Mouse (Mus musculus) embryo, embryonic 11 days (tissue): ENCODE data around the gene Adam19.
"Not testable (repeated sequence)": the region's sequence is repeated elsewhere in the genome, so short reads cannot be mapped to it uniquely, and the experiment has no call there.

Experiments
- DNase-seq: peaks from one replicate; pipeline ENCODE4 v3.0.0-alpha.2; 2015

Adam19 gene

DNA sequence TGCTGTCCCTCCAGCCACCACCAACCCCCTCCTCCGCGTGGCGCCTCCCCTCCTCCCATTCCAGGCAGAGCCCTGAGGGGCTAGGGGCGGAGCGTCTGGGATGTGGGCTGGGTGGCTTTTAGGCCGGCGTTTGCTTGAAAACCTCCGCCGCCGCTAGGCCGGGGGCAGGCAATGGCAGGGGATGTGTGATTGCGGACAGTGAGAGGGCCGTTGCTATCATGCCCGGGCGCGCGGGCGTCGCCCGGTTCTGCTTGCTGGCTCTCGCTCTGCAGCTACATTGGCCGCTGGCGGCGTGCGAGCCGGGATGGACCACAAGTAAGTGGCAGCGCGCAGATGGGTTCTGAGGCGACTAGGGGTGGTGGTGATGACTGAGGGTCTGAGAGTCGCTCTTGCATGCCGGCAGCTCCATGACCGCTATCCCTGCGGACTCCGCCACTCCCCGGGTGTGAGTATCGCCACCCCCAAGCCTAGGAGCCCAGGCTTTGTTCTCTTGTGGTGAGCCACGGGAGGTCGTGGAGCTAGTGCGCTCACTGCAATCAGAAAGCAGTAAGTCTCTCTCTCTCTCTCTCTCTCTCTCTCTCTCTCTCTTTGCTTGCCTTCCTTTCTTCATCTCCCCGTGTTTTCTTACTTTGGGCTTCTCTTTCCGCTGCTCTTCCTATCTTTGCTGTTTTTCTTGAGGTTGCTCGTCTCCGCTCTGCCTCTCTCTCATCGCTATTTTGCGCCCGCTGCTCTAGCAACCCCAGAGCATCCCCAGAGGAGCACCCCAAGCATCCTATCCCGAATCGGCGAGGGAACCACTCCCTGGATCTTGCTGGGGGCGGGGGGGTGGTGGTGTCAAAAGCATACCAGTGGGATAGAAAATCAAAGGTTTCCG lies at the start of gene Adam19:
Gene Adam19, plus strand, starts transcription at position 97 of the 874 bp plus-strand sequence.
- peak; percentile 92 for DNase-seq

DNA sequence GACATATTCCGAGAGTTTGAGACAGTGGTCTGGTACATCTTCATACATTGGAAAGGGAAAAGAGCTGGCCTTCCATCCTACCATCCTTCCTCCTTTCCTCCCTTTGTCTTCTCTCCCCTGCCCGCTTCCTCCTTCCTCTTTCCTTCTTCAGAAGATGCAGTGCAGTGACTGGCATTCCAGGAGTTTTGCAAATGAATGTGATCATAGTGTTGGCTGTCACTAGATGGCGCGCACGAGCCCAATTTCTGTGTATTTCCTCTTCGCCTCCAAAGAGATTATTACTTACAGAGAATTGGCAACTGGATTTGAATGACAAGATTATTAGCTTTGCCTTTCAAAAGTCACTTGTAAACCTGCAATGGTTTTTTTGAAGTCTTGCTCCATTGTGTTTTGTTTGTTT lies 39.7 kb upstream of the Adam19 start:
- peak; percentile 86 for DNase-seq

- no peak for DNase-seq
Measured at GRCm38 (mm10) chr11:46020246-46020645, 35.5 kb upstream of the Adam19 start.

DNA sequence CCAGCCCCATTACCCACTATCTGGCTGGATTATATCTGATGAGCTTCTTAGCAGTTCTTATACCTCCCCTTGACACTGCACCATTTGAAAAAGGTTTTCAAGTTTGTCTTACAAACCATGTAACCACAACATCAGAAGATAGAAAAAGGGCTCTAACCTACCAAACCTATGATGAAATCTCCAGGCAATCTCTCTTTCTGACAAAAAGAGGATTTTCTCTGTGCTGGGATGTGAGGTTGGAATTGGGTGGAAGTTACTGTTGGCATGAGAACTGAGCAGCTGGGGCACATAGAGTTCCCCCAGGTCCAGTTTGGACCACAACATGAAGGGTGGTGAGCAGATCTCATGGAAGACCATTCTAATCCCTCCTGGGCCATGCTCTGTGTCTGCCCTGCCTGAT lies 33.9 kb upstream of the Adam19 start:
- no peak for DNase-seq

DNA sequence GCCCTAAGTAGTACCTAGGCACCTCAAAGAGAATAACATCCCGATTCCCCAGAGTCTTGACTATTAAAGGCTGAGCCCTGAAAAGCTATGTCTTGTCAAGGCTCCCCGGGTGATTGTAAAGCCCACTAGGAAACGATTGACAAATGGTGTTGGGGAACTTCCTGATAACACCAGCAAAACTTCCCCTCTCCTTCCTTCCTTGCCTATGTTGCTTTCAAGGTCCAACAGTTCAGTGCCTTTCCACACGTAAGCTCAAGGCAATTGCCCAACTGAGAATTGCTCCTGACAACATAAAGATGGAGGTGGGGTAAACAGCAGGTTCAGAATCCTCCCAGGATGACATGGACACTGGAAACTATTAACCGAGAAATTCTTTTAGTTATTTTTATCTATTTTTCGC lies 32.8 kb upstream of the Adam19 start:
- DNase-seq, result no peak

DNA sequence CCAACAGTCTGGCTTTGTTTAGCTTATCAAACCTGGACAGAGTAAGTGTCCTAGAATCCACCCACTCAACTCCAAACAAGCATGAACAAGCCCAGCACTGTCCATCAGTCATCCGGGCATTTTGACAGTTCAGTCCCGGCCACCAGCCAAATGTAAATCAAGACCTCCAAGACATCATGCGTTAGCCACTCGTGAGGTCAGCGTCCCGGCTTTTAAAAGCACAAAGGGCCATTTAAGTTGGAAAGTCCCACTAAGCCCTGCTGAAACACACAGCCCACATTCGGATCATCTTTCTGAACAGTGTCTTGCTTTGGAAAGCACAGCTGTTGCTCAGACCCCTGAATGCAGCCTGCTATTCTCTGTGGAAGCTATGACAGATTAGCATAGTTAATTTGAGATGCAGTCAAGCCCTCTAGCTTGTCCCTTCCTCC lies 29.8 kb upstream of the Adam19 start:
- DNase-seq, result peak; percentile 43

GRCm38 (mm10) chr11:46027952-46028814 lies 27.6 kb upstream of the Adam19 start:
- DNase-seq, result no peak

DNA sequence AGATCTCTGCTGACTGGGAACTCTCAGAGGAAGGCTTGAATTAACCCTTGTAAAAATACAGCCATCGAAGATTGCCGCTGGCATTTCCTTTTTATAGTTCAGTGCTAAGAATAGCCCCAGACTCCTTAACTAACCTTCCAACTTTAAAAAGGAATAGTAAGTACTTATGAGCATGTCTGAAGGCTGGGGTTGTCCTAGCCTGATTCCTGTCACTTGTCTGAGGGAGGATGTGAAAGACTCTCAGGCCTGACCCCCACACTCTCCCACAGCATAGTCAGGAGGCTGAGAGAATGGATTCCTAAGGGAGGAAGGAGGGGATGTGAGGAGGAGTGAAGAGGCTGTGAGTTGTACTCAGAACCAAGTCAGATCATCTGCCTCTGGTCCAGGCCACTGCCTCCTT lies 26.3 kb upstream of the Adam19 start:
- no peak for DNase-seq

- DNase-seq, result no peak
Measured at GRCm38 (mm10) chr11:46030026-46030425, 25.8 kb upstream of the Adam19 start.

DNA sequence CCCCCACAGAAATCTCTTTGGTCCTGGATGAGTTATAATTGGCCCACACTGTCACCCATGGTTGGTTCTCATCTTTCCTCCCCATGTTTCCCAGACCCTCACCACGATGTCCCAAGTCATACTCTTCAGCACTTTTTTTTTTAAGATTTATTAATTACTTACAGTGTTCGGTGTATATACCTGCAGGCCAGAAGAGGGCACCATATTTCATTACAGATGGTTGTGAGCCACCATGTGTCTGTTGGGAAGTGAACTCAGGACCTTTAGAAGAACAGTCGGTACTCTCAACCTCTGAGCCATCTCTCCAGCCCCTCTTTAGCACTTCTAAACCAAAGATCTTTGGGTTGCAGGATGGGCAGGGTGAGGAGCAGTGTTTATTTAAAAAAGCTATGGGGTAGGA lies 24.3 kb upstream of the Adam19 start:
- no peak for DNase-seq

DNA sequence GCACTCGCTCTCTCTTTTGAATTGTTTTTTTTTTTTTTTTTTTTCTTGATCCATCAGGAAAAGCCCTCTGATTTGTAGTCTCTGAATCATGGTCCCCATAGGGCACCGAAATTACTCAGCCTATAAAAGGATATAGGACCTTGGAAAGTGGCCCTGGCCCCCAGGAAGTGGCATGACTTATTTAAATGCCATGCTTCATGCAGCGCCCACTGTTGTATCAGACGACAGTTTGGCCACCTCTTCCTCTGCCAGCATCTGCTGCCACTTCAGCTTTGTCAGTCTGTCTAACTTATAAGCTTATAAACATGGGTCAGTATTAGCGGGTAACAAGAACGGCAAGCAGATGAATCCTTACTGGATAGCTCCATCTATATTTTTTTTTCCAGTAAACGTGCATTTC lies 22.8 kb upstream of the Adam19 start:
- DNase-seq, result no peak

DNA sequence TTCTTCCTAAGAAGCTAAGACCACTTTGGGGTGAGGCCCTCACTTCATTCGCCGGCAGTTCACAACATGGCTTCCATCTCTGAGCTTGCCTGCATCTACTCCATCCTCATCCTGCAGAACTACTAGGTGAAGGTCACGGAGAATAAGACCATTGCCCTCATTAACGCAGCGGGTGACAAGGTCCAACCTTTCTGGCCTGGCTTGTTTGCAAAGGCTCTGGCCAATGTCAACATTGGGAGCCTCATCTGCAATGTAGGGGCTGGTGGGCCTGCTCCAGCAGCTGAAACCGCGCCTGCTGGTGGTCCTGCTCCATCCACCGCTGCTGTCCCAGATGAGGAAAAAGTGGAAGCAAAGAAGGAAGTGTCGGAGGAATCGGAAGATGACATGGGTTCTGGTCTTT lies 19.4 kb upstream of the Adam19 start:
- no peak for DNase-seq

DNA sequence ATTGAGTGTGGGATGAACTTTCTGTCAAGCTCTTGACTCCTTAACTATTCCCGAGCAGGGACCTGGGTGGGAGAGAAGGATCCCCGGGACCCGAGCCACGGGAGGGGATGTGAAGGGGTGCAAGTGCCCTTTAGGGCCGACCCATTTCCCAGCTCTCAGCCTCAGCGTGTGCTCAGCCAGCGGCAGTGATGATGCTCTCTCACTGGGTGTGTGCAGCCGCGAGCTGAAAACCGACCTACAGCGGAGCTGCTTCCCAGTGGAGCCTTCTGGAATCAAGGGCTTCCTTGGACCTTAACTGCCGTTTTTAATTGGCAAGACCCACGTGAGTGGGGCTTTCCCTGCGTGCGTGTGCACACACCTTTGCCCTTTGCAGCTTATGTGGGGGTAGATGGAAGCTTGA lies 16.9 kb upstream of the Adam19 start:
- no peak for DNase-seq

DNA sequence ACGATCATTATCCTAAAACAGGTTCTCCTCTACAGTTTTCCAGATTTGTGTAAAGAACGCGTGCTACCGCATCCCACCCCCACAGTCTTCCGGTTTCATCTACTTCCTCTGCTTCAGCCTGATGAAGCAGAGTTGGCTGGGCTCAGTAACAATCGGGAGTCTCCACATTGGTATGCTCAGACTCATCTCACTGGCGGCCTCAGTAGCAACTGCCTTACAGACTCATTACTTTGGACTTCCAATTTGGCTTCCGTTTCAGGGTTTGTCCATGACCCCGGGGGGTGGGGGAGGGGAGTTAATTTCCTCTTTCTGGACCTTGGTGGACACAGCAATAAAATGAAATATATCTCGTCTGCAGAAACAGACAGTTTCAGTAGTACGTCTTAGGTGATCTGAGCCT lies 16.5 kb upstream of the Adam19 start:
- peak; percentile 32 for DNase-seq

DNA sequence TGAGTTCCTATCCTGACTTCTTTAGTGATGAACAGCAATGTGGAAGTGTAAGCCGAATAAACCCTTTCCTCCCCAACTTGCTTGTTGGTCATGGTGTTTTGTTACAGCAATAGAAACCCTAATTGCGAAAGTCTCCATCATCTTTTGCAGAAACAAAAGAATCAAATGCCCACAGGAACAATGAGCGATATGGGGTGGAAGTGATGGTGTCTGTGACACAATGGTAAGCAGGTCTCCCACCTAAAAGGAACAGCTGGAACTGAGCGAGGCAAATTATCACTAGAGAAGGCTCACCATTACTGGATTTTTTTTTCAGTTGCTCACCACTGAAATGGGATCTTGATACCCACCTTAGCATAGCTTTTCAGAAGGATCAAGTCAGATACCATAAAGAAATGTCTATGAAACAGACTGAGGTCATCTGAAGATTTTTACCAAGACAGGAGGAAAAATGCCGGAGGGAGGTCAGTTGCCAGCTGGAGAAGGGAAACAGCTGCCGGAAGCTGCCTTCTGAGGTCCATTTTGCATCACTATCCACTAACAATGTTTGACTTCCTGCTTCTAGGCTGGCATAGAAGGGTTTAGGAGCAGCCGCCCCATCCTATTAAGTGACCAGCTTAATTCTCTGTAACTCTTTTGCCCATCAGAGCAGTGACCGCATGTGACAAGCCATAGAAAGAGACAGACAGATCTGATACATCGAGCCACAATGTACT lies 14.8 kb upstream of the Adam19 start:
- DNase-seq, result no peak

DNA sequence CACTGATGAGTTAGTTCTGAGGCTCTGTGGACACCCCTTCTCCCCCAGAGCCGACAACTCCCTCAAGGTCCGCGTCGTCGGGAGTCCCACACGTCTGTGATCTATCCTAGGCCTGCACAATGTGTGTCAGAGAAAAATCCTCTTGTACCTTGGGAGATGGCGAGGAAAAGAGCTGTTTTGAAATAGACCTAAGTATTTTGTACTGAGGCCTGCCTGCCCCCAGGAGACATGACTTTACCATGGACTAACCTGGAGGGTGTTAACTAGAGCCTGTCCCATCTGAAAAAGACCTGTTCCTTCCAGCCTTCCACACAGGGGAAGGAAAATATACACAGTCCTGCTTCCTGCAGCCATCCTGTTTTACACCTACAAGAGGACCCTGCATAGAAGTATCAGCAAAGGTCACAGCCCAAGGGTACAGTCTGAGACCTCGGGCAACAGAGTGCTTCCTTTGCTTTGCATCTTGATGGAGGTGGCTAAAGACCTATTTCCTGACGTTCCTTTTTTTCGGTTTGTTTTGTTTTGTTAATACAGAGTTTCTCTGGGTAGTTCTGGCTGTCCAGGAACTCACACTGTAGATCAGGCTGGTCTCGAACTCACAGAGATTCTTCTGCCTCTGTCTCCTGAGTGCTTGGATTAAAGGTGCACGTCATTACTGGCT lies 14.1 kb upstream of the Adam19 start:
- no peak for DNase-seq

DNA sequence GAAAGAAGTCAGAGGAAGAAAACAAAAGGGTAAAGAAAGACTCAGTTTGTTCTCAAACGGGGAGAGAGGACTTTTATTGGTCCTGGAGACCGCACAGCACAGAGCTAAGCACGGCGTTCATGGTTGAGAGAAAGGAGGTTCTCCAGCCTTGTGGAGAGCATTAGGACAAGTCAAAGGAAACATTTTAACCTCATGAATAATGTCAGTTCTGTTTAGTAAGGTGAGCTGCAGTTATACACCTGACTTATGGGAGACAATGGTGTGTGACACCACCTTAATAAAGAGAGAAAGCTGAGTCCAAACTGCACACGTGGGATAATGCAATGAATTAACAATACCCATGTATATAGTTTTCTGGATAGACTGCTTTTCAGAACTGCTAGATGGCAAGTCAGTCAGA lies 11.0 kb upstream of the Adam19 start:
- no peak for DNase-seq

GRCm38 (mm10) chr11:46047264-46047663 lies 8.5 kb upstream of the Adam19 start:
- no peak for DNase-seq

DNA sequence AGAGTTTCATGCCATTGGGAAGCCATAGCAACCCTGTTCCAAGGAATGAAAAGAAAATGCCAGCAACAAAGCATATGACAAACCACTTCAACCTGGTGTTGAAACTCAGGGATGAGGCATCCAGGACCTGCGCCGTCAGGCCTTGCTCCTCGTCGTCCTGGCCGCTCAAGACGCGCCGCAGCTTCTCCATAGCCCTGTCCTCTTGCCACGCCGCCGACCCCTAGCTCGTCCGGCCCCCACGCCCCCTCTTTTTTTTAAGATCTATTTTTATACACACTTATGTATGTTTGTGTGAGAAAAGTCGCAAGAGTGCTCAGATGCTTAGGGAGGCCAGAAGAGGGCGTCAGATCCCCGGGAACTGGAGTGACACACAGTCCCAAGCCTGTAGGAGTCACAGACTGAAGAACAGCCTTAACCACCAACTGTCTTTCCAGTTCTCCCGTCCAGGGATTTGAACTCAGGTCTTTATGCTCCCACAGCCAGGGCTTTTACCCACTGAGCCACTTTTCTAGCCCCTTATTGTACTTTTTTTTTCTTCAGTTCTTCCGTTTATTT lies 3.6 kb upstream of the Adam19 start, which contains the start of gene Gm12166:
Gene Gm12166, minus strand, starts transcription at position 217 of the 555 bp plus-strand sequence.
- peak; percentile 53 for DNase-seq

- not testable (repeated sequence) for DNase-seq
Measured at GRCm38 (mm10) chr11:46053457-46053856, 2.3 kb upstream of the Adam19 start.

- no peak for DNase-seq
Measured at GRCm38 (mm10) chr11:46054311-46054710, 1.5 kb upstream of the Adam19 start.
